Mouse (Mus musculus) CH12F3 (cell line): ENCODE data around the gene Lif.

Experiments
- in situ Hi-C: fragments of 300-500 bp; cut with MboI; formaldehyde crosslinking; loops from 2 replicates; pipeline ENCODE4 v1.14.3; 2020; ENCODE audit warnings: low sequenced_read_pairs

Lif gene

DNA sequence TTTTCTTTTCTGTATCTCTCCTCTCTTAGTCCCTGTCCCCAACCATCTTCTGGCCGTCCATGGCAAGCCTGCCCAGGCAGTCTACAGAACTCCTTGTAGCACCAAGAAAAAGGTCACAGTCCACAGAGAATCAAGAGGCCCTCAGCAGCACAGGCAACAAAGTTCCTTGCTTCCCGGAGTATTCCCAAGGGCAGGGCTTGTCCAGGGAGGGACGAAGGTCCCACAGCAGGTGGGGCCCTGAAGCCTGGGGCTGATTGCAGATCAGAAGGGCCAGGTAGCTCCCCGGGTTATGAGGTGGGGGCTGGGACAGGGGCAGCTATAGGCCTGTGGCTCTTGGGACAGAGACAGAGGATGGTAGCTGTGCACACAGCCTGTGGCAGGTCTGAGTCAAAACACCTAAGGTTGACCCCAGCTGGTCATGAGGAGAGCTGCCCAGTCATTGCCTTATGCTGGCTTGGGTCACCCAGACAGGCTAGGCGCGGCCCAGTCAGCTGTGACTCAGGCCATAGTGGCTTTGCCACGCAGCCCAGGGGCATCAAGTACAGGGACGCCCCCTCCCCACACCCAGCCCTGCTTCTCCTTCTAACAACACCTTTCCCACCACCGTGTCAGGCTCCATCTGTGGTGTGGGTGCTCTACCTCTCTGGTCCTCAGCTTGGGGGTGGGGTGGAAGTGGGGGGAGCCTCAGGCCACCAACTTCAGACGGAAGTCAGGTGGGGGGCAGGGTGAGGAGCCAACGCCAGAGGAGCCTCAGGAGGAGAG, at the start of gene Lif:
Gene Lif (plus strand): TSS at position 712 of the 762 bp plus-strand sequence.
- in situ Hi-C loops = loop anchor here (5.0 to 10.0 kb wide), 2 partner anchors 35 to 158 kb away; no protein-coding TSS in a partner anchor

DNA sequence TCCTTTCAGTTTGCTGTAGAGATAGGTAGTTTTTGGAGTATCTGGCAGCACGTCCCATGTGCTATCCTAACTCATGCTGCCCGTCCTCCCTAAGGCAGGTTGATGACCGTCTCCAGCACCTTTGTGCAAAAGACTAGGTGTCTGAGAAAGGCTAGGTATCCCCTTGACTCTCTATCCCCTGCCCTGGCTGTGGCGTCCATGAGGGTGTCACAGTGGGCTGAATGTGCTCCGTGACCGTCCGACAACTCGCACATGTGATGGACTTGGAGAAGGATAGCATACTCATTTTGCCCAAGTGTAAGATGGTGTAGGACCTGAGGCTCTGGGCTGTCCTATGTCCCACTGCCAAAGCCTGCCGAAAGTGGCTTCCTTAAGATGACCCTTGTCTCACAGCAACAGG, 49.7 kb upstream of the Lif start:
- in situ Hi-C loops = loop anchor here (5.0 kb wide), 1 partner anchor 70 kb away; the partner anchor contains the start of gene Rnf215

DNA sequence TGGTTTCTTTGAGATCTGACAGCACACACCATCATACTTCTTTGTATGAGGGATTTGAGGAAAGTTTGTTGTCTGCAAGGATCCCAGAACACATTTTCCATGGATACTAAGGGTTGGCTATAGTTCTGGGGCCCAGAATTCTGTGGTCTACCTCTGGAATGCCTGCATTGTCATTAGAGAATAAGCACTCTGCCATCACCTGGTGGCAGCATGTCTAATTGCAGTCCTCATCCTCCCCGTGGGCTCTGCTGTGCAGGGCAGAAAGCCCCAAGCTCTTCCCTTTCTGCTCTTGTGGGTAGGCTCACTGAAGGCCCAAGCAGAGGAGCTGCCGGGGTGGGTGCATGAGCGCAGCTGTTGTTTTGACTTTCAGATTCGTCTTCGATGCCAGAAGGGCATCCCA, 47.8 kb upstream of the Lif start:
- in situ Hi-C loops = loop anchor here (5.0 kb wide), 1 partner anchor 72 kb away; the partner anchor contains the start of gene Rnf215

DNA sequence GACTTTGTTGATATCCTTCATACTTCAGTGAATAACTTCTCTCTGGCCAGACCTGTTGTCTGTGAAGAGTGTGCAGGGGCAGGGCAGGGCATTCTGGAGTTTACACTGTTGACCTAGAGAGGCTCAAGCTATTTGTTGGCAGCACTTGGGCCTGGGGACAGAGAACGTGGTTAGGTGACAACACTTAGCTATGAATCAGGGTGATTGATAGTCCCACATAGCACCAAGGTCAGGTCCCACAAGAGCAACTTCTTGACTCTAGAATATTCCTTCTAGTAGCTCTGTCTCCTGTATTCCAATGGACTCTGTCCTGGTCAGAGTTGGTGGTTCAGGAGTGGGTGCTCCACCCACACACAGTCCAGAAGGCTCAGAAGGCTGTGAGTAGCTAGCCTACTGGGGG, 46.6 kb upstream of the Lif start:
- in situ Hi-C loops = no loop called here

DNA sequence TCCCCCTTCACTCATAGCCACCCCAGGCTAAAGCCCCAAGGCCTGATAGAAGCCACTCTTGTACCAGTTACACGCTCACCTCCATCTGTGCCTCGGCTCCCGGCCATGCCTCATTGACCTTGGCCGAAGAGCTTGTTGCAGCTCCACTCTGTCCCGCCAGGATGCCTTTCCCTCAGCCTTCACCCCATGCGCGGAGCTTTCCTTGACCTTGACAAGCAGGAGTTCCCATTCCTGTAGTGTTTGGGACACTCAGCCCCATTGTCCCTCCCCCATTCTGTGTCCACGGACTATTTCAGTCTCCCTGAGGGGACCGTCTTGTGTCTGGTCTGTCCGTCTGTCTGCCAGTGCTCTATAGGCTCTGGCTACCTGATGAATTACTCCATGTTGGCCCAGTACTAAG, 44.2 kb upstream of the Lif start:
- in situ Hi-C loops = no loop called here

DNA sequence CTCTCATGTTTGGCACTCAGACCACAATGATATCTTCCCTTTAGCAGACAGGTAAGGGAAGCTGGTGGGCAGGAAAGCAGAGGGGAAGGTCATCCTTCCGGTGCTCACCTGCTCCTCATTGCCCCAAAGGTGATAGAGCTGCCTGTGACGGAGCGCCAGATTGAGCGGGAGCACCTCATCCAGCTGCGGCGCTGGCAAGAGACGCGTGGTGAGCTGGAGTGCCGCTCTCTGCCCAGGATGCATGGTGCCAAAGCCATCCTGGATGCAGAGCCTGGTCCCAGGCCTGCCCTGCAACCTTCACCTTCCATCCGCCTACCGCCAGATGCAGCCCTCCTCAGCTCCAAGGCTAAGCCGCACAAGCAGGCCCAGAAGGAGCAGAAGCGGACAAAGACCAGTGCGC, 42.8 kb upstream of the Lif start:
- in situ Hi-C loops = no loop called here

DNA sequence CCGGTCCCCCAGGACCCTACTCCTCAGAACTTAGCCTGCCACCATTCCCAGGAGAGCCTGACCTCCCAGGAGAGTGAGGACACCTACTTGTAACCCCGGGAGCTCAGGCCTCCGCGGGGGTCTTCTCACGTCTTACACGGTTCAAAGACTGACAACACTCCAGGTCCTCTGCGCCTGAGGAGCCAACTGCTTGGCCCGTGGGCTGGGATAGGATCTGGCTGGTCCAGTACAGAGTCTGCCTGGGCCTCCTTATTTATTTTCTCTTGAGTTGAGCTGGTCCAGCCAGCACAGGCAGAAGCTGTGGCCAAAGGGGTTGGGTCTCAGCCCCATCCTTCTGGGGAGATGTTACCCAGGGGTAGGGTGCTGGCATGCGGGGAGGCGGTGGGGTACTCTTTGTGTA, 42.3 kb upstream of the Lif start:
- in situ Hi-C loops = no loop called here

DNA sequence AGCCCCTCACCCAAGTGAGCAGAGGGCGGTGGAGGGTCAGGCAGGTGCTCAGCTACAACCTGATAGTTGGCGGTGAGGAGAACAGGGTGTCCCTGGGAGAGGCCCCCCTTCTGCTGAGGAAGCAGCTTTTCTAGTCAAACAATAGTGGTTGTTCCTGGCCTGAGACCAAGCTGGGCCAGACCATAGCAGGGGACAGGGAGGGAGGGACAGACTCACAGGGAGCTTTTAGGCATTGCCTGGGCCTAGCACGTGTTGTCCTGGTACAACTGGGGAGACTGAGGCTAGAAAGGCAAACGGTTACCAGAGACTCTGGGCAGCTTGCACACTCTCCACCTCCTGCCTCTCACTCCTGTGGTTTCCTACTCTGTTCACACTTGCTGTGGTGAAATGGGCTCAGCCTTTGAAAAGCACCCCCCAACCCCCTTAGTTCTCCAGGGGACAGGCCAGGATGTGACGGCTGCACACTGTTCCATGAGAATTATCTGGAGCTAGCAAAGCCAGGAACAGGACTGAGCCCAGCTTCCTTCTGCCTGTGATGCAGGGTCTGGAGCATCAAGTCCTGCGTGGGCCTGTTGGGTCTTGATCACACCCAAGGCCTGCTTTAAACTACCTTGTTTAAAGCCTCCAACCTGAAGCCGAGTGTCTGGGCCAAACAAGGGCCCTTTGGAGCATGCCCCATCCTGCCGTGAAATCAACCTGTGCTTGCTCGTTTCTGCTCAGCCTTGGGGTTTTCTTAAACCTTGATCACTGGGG, 40.9 kb upstream of the Lif start:
- in situ Hi-C loops = no loop called here

DNA sequence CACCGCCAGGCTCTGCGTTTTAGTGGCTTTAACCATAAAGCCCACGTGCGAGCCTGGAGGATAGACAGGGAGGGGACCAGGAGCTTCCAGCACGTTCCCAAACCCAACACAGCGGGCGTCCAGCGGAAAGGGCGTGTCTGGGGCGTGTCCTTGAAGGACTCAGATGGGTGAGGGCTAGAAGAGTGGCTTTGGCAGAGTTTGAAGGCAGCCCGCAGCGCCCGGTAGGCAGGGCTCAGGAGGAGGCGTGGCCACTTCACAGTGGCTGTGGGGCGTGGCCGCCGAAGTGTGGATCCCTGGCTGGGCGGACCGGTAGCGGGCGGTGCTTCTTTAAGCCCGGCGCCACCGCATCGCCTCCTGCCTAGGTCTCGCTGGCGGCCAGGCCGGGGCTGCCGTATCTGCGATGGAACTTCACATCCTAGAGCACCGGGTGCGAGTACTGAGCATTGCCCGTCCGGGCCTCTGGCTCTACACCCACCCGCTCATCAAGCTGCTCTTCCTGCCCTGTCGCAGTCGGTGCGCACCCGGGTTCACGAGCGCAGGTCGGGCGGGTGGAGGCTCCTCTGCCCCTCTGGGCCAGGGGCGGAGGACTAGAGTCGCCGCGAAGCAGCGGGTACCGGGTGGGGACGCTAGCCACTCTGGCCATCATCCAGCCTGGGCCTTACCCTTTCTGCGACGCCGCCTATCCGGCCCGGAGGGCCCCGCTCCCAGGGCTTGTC, 39.3 kb upstream of the Lif start, which contains the start of gene Castor1:
Gene Castor1 (plus strand): TSS at position 312 of the 716 bp plus-strand sequence.
- in situ Hi-C loops = no loop called here

DNA sequence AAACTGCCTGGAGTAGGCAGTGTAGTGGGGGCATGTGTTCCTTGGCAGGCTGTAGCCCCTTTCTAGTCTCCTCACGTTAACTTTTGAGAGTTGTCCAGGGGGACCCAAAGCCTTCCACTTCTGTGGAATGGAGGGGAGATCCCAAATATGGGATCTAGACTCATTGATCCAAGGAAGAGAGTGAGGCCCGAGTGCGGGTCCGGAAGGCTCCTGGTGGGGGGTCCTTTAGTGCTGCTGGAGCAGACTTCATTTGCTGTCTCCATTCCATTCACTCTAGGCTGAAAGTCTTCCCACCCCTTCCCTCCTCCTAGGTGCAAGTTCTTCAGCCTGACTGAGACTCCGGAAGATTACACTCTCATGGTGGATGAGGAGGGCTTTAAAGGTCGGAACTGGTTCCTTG, 38.7 kb upstream of the Lif start:
- in situ Hi-C loops = no loop called here

DNA sequence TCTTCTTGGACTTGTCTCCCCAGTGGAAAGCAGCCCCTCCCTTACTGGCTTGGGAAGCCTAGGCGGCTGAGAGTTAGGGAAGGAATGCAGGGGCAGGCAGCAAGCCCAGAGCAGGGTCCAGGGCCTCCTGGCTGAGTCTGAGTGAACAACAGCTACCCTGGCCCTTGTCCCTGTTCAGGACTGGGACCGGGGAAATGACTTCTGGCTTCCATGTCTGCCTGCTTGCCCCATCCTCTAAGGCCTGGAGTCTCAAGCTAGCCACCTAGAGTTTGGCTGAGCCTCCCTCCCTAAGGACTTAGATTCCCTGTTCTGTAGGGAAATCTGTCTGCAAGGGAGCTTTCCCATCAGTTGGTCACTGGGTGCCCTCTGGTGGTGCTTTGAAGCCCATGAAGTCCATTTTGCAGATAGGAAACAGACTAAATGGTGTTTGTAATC, 38.0 kb upstream of the Lif start:
- in situ Hi-C loops = no loop called here

DNA sequence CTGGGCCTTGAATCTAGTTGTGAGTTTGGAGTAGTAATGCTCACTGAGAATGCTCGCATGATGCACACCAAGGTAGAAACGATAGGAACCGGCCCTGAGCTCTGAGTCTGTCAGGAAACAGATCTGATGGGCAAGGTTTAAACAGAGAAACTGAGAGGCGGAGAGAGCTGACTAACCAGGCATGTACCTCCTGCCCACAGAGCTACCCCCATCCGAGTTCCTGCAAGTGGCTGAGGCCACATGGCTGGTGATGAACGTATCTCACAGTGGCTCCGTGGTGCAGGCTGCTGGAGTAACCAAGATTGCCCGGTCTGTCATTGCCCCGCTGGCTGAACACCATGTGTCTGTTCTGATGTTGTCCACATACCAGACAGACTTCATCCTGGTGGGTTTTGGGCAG, 37.4 kb upstream of the Lif start:
- in situ Hi-C loops = loop anchor here (5.0 kb wide), 1 partner anchor 37 kb away; the partner anchor contains the start of gene Lif

DNA sequence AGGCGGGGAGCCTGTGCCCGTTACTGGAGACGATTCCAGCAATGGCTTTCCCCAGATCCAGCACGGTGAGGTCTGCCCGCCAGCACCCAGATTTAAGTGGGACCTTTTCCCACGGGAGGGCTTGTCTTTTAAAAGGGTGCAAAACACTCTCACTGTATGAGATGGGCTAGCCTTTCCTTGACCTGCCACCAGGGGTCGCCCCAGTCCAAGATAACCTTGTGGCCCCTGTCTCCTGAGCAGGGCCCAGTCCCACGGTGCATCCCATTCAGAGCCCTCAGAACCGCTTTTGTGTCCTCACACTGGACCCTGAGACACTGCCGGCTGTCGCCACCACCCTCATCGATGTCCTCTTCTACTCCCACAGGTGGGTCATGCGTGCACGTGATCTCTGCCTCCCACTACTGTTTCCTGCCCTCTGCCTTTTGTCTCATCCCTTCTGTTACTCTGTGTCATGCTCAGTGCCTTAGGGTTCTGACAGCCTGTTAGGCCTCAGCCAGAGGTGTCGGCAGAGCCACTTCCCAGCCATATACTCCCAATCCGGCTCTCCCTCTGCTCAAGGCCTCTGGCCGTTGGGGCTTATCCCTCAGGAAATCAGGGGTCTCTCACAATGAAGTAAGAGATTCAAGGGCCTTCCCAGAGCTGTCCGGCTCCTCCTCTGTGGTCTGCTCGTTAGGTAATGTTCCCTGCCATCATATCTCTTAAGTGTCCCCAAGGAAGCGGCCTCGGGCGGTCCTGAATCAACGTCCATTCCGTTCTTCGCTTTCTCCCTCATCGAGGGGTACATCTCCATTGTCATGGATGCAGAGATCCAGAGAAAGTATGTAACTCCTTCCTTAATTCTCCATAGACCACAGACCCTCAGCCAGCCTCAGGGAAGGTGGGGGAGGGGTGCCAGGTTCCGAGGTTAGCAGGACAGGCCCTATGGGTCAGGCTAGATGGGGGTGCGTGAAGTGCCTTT, 36.6 kb upstream of the Lif start:
- in situ Hi-C loops = loop anchor here (5.0 kb wide), 1 partner anchor 37 kb away; the partner anchor contains the start of gene Lif

DNA sequence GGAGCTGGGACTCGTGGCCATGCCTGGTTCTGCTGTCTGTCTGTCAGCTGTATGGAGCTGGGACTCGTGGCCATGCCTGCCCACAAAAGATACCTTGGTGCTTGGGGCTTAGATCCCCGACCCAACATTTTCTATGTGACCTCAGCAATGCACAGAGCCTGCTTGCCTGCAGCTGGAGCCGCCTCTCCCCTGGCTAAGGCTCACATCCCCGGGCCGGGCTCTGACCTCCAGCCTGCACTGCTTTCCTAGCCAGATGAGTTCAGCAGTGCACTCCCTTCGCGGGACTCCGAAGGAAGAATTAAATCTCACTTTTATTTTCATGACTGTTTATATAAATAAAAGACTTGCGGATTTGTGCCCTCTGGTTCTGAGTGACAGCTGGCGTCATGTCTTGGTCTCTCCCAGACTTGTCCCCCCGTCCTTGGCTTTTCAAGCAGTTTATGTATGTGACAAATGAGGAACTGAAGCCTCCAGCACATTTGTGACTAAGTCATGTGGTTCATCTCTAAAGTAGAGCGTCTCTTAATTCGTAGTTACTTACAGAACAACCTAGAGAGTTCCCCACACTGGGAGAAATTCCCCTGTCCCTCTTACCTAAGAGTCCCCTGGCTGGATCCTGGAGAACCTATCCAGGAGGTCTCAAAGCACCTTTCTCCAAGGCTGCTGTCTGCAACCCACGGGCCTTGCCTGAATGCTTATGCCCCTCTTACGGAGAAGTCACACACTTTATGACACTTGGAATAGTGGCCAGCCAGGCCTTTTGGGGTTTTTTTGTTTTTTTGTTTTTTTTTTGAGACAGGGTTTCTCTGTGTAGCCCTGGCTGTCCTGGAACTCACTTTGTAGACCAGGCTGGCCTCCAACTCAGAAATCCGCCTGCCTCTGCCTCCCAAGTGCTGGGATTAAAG, 35.1 kb upstream of the Lif start:
- in situ Hi-C loops = loop anchor here (5.0 kb wide), 1 partner anchor 35 kb away; the partner anchor contains the start of gene Lif

DNA sequence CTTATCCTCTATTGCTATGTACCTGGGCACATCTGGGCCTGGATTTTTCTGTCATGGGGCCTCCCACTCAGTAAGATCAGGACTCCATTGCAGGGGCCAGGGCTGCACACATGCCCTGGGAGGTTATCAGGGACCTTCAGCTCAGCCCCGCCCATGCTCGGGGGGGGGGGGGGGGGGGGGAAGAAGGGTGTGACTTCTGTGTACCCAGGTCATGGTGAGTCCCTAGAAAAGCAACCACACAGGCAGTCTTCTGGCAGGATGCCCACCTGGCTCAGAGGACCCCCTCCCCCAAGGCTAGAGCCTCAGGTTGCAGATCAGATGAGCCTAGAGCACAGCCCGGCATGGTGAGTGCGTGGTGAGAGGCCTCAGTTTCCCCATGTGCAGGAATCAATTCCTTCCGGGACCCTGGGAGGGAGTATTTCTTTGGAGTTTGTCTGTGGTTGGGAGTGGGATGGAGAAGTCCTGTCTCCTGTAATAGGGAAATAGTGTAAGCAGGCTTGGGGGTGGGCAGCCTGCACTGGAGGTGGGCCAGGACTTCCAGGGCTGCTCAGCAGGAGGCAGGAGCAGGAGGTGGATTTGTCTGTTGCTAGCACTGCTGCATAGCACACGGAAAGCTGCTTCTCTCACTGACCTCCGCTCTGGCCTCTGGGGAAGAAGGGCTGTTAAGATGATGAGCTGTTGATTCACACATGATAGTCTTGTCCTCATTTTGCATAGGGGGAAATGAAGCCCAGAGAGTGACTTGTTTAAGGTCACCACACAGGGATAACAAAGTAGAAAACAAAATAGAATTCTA, 33.8 kb upstream of the Lif start:
- in situ Hi-C loops = loop anchor here (5.0 kb wide), 1 partner anchor 34 kb away; the partner anchor contains the start of gene Lif

DNA sequence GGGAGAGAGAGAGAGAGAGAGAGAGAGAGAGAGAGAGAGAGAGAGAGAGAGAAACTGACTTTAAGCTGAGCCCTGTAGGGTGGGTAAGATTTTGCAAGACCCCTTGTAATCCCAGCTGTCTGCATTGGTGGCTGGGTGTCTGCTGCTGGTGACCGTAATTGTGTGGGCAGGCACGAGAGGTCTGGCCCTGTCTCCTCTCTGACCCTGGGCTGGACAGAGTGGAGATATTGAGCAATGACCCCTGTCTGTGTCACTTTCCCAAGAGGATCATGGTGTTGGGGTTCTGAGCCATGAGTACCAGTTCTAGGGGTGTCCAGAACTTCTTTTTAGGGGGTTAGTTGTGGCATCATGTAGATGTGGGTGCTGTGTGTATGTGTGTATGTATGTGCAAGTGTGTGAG, 33.1 kb upstream of the Lif start:
- in situ Hi-C loops = loop anchor here (5.0 kb wide), 1 partner anchor 33 kb away; the partner anchor contains the start of gene Lif

DNA sequence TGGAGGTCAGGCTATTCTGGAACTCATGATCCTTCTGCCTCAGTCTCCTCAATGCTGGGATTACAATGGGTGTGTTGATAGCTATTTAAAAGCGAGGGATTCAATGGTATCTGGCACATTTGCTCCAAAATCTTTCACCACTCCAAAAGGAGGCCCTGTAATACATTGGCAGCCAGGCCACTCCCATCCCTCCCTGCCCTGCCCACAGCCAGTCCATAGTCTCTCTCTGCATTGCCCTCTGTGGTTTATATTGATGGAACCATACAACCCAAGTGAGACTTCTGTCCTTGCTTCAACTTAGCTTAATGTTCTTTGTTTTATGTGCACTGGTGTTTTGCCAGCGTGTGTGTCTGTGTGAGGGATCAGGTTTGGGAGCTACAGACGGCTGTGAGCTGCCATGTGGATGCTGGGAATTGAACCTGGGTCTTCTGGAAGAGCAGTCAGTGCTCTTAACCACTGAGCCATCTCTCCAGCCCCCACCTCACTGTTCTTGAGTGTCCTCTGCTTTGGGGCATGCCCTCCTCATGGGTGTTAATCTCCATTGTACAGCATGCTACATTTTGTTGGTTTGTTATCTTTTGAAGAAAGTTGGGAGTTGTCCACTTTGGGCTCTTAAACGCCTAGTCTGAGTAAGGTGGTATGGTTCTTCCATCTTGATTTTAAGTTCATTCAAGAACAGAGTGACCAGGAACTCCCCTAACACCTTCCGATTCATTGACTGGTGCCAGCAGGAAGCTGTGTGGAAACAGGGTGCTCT, 30.6 kb upstream of the Lif start:
- in situ Hi-C loops = no loop called here
